Mouse (Mus musculus): Measurements from ENCODE around the gene Nt5c3. TPM values are rescaled to one million over a fixed set of nuclear protein-coding genes. Genes with fewer than 3 reads are reported as not detected.

Gene Nt5c3
- total RNA-seq, 2 experiments from 2014 or later = 74.2 to 94.4 TPM

DNA sequence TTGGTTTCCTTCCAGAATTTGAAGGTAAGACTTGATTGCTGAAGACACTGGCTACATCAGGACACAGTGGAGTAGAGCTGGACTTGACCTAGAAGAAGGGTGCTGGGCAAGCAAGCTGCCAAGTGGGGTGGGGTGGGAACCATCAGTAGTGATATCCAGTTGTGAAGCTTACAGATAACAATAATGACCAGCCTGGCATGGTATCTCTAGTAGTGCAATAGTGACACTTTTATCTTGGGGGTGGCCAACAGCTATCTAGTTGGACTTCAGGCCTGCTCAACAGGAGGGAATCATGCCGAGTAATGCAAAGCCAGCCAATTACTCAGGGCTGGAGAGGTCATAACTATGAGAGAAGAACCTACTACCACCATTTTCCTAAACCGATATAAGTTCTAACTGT, 79.4 kb downstream of the Nt5c3 start:
- no peak for DNase-seq
- intact Hi-C loops (cut with DNase I) = no loop called here

DNA sequence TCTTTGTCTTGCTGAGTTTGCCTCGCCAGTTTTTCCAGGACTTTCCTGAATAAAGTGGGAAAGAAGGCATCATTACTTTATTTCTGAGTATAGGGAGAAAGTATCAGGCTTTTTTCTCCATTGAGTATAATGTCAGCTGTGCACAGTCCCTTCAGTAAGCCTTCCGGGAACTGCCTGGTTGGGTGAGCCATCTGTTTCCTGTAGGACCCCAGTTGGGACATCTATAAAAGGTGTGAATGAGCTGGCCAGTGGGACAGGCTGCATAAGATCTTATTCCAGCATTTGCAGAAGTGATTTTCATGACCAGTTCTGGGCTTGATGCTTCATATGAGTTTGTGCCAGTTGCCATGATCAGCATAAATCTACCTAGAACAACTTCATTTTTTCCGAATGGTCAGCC, 80.5 kb downstream of the Nt5c3 start:
- intact Hi-C loops (cut with DNase I) = no loop called here
- DNase-seq = no peak

DNA sequence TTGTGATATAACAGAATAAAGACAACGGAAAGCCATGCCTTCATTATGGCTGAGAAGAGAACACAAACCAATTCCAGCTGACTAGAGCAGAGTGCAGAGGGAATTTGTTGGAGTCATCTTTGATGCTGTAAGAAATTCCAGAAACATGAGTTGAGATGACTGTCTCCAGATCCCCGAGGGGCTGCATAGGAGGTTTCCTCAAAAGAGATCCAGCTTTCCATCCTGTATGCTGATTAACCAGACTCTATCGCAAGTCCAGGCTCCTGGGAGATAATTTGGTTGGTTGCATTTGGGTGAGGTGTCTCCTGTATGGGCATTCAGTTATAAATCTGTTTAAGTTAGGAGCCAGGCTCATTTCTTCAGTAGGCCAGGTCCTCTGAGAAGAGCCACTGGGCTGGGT, 86.1 kb downstream of the Nt5c3 start:
- intact Hi-C loops (cut with DNase I) = no loop called here

DNA sequence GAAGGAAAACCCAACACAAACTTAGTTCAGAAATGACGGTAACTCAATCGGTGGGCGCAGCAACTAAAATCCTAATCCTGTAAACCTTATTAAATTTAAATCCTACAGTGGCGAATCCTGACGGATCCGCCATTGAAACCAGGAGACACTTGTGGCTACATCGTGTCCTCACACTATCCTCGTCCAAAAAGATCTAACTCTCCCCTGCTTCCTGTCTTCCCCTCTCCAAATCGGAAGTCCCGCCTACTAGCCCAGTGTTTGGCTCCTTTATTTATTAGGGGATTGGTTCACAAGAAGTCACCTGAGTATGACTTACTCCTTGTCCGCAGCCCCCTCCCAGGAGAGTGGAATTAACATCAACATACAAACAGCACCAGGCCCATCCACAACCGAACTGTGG, 86.6 kb downstream of the Nt5c3 start:
- no peak for DNase-seq
- intact Hi-C loops (cut with DNase I) = no loop called here

More for the DNA sequence above, 86.1 kb downstream of the Nt5c3 start:
- DNase-seq = no peak

DNA sequence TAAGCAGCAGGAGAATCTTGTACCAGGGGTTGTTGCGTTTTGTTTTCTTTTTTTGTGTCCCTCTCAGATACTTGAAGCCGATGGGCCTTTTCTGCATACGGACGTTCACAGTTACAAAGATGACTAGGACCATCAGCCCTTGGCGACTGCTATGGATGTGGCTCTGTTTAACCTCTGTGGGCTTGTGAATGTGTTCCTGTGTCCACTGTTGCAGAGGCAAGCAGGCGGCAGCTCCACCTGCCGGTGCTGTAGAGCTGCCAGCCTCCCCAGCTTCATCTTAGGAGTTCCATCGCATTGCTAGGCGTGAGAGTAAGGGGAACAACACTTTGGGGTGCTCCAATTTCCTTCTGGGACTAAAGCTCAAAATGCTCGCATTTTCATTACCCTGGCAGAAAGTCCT, 88.2 kb downstream of the Nt5c3 start:
- intact Hi-C loops (cut with DNase I) = no loop called here
- DNase-seq = no peak

DNA sequence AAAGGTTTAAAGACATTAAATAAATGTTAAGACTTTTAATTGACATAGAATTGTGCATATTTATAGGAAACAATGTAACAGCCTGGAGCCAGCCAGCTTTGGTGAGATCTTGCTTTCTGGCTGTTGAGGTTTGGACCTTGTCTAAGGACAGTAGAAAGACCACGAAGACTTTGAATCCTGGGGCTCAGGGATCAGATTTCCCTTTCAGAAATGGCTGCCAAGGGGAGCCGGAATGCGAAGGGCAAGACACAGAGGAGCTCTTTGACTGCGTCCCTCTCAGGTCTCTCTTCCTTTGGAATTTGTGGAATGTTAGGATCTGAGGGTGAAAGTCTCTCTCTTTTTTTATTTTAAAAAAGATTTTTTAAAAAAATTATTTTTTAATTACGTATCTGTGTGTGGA, 89.0 kb downstream of the Nt5c3 start:
- DNase-seq = no peak
- intact Hi-C loops (cut with DNase I) = loop anchor here (5.0 kb wide), 1 partner anchor 88 kb away; the partner anchor contains the start of genes Nt5c3 and Vmn1r4

DNA sequence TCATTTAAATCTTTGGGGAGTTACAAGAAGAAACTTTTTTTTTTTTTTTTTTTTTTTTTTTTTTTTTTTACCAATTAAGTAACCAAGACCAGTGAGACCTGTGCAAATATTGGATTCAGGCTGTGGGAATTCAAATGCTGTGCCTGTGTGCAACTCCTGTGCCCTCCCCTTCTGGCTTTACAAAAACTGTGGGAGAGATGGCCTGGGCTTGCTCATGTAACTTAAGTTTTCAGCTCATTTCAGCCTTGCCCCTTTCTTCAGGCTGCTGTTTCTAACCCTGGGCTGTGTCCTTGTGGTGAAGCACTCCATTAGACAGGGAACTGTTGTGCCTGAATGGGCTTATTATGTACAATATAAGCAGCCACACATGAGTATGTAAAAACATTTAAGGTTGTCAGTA, 90.9 kb downstream of the Nt5c3 start:
- intact Hi-C loops (cut with DNase I) = loop anchor here (1.0 to 5.0 kb wide), 2 partner anchors 35 to 89 kb away; partner anchors contain the start of genes Nt5c3 and Vmn1r4
- DNase-seq = no peak

DNA sequence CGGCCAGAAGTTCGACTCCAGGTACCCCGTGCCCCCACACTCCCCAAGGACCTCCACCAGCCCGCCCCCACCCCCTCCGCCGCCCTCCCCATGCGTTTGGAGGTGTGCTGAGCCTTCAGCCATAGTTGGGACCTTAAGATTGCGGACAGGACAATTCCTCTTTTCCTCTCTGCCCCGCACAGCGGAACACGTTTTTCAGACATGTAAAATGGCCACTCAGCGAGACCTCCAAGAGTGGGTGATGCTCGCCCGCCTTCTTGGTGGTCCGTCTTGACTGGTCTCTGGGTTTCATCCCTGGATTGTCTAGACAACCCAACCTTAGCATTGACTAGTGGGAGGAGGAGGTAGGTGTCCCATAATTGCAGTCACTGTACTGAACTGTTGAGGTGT, 91.3 kb downstream of the Nt5c3 start:
- intact Hi-C loops (cut with DNase I) = loop anchor here (1.0 to 5.0 kb wide), 2 partner anchors 34 to 90 kb away; partner anchors contain the start of genes Nt5c3 and Vmn1r4
- DNase-seq = peak in 1 of 2 experiments; percentile 13

Other genes starting within 250 kb of the Nt5c3 start
- gene Lsm5, start 219.2 kb downstream of the Nt5c3 start, total RNA-seq (2021) = 10 to 100 TPM; 13.2 to 14.9 TPM
- 1 to 10 TPM; 6.5 to 7.5 TPM for gene Avl9, start 209.0 kb downstream of the Nt5c3 start, total RNA-seq (2021)
- 10 to 100 TPM; 31.5 to 38.1 TPM for gene Kbtbd2, start 126.1 kb downstream of the Nt5c3 start, total RNA-seq (2021)
- gene Fkbp9, start 91.9 kb downstream of the Nt5c3 start, total RNA-seq (2021) = 10 to 100 TPM; 88.2 to 88.8 TPM
- gene Vmn1r4, start 83 bp upstream of the Nt5c3 start, total RNA-seq (2021) = not detected
- not detected for gene Vmn1r5, start 46.3 kb upstream of the Nt5c3 start, total RNA-seq (2021)
- gene Vmn1r6, start 73.3 kb upstream of the Nt5c3 start, total RNA-seq (2021) = not detected
- not detected for gene Vmn1r7, start 101.4 kb upstream of the Nt5c3 start, total RNA-seq (2021)
- gene Vmn1r8, start 108.4 kb upstream of the Nt5c3 start, total RNA-seq (2021) = not detected
- not detected for gene Vmn1r9, start 142.9 kb upstream of the Nt5c3 start, total RNA-seq (2021)
- not detected for gene Vmn1r10, start 185.5 kb upstream of the Nt5c3 start, total RNA-seq (2021)
- not detected for gene Vmn1r11, start 209.5 kb upstream of the Nt5c3 start, total RNA-seq (2021)
- gene Vmn1r12, start 233.0 kb upstream of the Nt5c3 start, total RNA-seq (2021) = not detected

All from heart, postnatal 36 days (tissue).